Mouse (Mus musculus) cerebellum, adult 8-10 months (tissue): ENCODE results near the gene Sipa1l3.
A peak's percentile ranks its signal among the peaks of the same experiment; 100 is the strongest.

Experiments
- DNase-seq: peaks from one replicate; pipeline ENCODE4 v3.0.0; 2022

The Sipa1l3 gene

DNA sequence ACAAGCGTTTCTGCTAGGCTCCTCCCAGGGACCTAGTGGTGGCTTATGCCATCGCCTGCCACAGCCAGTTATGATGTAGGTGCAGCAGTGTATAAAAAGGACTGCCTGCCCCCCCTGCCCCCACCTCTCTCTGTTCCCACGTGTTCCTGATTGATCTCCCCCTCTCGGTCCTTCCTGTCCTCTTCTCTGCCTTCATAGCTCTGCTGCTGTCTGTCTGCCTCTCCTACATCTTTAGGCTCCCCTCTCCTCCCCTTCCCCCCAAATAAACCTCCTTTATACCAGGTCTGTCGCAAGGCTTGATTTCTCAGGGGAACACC lies 150.5 kb downstream of the Sipa1l3 start:
- DNase-seq: no peak

DNA sequence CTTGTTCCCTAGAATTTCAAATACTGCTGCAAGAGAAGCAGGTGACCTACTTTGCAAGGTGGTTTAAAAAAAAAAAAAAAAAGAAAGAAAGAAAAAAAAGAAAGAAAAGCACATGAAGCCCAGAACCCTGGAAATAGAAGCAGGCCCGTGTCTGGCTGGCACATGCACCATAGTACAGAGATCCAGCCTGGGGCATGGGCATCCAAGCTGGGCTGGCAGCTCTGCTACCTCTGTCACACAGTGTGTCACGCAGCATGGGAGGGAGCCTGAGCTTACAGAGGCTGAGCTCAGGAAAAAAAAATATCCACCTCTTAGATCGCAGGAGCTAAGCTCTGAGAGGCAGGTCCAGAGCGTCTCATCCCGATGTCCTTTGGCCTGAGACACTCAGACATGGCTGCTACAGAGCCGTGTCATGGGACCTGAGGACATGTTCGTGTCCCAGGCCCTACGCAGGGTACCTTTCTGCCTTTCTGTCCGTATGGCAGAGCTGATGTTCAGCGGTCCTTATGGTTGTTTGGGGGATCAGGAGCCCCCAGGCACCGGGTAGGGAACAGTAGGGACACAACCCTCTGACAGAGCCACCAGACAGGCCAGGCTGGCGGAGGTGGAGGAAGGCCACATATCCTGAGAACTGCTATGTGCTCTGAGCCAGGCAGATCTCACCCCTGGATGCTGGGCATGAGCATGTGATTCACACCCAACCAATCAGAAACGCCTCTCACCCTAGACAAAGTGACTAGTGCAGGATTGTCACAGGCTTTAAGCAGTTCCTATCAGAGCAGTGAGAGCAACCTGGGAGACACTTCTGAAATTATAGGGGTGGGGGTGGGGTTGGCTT lies 151.1 kb downstream of the Sipa1l3 start:
- DNase-seq: no peak

DNA sequence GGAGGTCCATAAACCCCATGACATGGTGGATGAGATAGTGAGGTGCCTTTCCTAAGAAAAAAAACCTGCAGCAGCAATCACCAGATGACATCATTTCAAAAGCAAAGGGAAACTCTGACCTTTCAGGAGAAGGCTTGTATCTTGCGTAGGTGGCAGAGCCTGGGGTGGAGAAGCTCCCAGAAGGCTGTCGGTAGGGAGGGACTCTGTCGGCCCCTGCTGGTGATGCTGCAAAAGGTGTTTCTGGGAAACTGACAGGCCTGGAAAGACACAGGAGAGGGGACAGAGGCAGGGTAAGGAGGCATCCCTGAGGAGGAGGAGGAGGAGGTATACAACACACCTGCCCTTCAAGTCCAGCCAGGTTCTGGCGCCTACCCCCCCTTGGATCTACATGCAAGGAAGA lies 154.4 kb downstream of the Sipa1l3 start:
- DNase-seq: peak; percentile 67

DNA sequence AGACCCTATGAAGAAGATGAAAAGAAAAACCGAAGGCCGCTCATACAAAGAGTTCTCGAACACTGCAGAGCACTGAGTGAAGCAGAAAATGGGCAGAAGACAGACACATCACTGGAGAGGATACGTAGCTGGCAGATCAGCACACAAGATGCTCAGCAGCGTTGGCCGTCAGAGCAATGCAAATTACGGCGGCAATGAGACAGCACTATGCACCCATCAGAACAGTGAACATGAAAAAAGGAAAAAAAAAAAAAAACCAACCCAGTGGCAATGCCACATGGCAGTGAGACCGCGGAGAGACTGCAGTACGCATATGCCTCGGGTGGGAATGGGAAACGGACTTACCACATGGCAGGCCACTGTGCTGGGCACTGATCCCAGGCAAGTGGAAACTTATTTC lies 156.9 kb downstream of the Sipa1l3 start:
- DNase-seq: no peak

DNA sequence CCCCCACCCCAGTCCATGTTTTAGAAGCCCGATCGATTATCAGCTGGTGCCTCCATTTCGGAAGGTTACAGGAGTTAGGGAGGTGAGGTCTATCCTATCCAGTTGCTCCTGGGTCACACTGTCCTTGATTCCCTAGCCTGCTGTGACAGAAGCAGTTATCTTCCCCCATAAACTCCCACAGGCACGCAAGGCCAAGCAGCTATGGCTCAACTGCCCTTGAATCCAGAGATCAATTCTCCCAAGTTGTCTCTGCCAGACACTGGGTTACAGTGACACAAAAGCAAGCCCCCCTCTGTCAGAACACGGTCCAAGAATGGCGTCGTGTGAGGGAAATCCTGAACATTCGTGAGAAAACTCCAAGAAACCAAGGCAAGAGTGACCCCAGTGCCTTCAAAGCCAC lies 163.0 kb downstream of the Sipa1l3 start:
- no peak for DNase-seq

DNA sequence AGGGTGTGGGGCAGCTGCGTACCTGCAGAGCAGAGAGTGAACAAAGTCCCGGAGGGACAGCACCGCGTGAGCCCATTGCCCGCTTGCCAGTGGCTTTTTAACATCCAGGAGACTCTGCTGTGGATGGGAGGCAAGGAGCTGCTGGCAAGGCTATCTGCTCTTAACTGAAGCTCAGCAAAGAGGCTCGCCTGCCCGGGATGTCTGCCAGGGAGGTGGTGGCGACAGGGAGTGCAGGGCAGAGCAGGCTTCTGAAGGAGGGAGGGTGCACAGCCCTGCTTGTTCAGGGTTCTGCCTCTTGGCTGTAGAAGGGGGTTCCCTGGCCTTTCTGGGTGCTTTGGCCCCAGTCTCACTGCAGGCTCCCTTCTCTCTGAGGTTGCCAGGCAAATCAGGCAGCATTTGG lies 164.3 kb downstream of the Sipa1l3 start:
- no peak for DNase-seq

DNA sequence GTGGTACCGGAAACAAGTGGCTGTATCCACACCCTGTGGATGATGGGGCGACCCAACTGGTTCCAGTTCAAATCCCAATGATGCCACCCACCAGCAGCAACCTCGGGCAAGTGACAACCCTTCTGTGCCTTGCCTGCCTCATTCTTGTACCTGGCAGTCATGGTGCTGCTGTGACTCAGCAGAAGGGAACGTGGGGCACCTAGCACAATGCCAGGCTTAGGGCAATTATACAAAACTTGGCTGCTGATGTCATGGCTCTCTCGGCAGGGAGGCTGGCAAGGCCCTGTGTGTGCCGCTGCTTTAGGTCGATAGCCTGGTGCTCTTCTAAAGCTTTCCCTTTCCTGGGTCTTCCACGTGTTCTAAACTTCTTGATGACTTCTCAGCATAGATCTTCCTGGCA lies 166.2 kb downstream of the Sipa1l3 start:
- no peak for DNase-seq

DNA sequence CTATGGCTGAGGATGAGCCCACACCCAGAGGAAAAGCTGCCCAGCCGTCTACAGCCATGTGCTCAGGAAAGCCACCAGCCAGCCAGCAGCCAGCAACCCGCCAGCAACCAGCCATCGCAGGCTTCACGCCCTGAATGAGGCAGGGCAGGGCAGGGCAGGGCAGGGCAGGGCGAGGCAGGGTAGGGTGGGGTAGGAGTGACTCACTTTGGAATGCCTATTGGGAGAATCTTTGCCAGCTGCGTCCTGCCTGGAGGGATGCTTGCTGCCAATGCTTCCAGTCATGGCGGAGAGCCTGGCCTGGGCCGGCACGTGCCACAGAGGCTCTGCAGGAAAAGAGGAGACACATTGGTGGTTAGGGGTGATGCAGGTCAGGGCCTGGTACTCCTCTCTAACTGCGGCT lies 168.0 kb downstream of the Sipa1l3 start:
- no peak for DNase-seq

DNA sequence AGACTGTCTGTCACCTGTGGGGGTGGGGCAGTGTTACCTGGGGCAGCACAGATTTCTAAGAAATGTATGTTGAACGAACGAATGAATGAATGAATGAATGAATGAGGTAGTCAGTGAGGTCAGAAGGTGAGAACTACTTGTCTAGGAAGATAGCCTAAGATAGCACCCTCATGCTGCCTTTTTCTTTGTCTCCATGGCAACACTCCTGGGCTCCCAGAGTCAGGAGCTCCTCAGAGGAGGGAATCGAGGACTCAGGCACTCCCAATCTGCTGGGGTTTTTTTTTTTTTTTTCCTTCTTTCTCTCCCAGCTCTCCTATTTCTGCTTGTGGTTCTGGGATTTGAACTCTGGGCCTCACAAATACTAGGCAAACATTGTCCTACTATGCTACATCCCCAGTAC lies 172.2 kb downstream of the Sipa1l3 start:
- no peak for DNase-seq

DNA sequence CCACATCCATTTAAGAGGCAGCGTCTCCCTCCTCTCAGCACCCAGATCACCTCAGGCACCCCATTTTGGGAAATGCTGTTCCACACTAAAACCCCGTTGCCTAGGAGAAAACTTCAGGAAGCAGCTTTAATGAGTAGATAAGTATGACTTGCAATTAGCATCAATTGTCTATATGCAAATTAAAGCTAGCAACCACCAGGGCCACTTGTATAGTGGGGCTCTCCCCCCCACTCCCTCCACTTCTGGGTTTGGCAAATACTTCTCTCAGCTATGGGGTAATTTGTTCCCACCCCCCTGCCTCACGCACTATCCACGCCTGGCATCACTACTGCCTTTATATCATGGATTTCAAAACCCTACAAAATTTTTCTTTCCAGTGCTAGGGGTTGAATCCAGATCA lies 172.9 kb downstream of the Sipa1l3 start:
- no peak for DNase-seq

DNA sequence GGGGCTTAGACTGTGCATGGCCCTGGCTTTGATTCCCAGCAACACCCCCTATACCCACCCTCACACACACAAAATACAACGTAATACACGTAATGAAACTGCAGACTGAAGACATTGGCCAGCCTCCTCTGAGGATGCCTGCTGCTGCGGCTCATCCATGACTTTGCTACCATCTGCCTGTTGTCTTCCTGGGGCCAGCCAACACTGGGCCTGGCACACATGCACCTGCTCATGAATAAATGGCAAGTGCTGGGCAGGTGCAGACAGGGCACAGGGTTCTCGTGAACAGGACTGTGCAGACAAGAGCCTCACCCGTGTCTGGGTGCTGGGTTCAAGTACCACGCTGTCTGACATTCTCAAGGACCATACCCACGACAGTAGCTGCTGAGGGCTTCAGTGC lies 174.7 kb downstream of the Sipa1l3 start:
- peak; percentile 43 for DNase-seq

DNA sequence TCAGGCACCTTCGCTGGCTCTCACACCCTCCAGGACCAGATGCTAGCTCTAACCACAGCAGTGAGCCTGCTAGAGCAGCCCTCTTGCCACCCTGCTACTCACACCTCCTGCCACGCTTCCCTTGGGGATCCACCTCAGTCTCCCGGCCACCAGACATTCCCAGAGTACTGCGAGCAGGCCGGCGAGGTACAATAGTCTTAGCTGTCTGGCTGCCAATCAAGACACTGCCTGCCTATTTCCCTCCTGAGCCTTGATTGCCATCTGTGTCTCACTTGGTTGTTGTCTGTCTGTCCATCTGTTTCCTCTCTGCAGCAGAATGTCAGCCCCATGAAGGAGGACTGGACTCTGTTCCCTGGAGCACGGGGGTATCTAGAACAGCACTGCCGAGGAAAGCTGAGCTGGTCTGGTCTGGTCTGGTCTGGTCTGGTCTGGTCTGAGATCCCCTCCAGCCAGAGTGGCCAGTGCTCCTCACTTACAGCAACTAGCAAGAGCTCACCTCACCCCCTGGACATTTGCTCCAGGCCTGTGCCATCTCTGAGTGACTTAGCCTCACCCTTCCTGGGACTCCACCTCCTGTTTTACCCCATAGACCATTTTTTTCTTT lies 175.8 kb downstream of the Sipa1l3 start:
- DNase-seq: peak; percentile 44

DNA sequence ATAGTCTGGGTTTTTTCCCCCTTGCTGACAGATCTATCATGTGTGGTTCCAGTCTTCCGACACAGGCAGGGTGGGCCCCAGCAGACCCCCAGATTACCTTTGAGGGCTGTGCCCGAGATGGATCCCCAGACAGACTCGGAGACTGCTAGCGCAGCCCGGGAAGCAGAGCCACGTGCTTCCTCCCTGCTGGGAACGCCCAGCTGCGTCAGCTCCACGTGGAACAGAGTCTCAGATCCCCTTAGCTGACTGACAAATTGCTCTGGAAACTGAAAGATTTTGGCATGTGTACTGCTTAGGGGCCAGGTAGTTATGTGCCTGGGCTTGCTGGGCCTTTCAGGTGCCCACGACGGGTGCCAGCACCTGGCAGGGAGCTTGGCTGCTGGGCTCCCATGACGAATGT lies 176.7 kb downstream of the Sipa1l3 start:
- DNase-seq: no peak

DNA sequence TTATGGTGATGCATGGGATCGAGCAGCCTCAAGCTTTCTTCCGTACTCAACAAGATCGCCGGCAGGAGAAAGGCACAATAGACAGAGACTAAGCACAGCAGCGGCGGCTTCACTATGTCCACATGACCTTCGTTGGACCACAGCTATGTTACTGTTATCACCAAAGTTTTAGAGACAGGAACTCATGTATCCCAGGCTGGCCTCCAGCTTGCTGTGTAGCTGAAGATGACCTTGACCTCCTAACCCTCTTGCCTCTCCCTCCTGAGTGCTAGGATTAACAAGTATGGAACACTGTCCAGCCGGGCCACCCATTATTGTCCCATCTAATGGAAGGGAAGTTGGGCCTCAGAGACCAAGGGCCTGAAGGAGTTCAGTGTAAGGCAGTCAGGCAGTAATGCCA lies 177.6 kb downstream of the Sipa1l3 start:
- no peak for DNase-seq

DNA sequence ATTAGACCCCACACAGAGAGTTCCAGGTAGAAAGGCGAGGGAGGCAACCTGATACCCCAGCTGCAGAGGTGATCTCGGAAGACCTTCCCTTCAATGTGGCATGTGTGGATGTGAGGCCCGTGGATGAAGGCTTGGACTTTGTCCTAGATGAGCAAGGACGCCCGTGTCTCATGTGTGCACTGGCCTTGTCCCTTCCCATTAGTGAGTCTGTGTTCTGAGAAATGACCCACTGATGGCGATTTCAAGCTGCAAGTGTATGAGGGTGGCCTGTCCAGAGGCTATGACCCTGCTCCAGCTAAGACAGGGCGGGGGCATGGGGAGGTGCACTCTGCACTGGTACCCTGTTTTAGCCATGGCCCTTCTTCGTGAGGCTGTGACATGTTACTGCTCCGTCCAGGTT lies 178.2 kb downstream of the Sipa1l3 start:
- no peak for DNase-seq

DNA sequence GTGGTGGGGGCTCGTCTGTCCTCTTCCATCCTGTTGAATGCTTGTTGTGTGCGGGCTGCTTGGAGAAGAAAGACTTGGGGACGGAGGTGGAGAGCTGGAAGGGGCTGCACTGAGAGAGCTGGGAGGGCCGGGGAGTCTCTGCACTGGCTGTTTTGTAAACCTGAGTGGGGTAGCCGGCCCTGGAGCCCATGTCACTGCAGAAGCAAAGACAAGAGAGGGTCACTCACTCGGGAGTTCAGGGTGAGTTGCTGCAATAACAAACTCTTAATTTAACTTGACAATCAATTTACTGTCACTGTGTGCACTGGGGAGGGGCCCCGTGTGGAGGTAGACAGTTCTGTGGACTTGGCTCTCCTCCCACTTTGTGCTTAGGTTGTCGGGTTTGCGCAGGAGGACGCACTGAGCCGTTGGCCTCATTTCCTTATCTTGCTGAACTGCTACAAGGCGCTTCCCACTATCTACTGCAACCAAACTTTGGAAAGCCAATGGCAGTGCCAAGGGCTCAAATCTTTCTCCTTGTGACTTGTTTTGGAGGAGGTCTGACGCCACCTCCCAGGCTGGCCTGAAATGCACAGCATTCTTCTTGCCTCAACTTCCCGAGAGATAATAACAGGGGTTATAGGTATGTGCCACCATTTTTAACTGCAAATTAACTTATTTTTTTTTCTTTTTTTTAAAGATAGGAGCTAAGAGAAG lies 179.3 kb downstream of the Sipa1l3 start:
- no peak for DNase-seq

DNA sequence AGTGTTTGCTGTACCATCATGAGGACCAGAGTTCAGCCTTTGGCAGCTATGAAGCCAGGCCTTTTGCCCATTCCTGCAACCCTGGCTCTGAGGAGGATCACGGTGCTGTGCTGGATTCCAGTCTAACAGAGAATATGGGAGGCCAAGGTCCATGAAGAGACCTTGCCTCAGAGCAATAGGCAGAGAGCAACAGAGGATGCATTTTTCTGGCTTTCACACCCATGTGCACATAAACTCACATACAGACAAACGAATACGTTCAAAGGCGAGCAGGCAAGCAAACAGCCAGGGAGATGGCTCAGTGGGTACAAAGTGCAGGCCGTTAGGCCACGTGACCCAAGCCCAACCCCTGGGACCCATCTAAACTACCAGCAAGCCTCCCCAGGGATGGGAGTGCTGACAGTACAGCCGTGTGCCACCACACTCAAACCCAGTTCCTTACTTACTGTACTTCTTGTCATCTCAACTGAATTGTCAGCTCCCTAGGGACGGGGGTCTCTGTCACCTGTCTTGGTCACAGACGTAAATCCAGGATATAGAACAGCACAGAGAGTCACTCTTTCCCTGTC lies 180.0 kb downstream of the Sipa1l3 start:
- no peak for DNase-seq

DNA sequence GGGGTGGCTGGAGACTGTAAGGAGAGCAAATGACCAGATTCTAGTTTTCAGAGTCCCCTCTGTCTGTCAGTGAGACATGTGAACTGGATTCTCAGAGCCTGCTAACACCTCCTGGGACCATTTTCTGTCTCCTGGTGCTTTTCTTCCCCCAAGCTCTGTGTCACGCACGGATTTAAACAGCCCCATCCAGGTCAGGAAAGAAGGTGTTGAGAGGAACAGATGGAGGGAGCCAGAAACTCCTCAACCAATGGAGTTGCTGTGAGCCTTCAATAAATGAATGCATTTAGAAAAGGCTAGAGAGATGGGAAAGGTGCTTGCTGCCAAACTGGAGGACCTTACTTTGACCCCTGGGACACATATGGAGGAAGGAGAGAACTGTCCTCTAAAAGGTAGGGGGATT lies 180.7 kb downstream of the Sipa1l3 start:
- no peak for DNase-seq

DNA sequence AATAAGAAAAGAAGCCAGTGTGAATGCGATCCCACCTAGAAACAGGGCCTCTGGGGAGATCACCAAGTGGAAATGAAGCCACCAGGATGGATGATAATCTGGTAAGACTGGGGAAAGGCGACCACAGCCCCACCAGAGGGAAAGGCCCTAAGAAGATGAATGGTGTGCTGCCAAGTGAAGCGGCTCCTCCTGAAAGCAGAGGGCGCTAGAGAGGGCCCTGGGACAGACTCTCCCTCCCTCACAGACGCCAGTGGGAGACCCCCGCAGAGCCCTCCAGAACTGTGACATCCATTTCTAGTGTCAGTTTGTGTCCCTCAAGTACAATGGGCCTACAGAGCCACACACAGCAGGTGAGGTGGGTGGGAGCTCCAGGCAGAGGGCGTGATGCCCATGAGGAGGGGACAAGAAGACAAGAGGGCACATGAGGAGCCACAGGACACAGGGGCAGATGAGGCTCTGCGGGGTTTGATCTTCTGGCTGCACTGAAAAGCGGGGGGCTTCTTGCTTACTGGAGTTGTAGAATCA lies 181.6 kb downstream of the Sipa1l3 start:
- no peak for DNase-seq

DNA sequence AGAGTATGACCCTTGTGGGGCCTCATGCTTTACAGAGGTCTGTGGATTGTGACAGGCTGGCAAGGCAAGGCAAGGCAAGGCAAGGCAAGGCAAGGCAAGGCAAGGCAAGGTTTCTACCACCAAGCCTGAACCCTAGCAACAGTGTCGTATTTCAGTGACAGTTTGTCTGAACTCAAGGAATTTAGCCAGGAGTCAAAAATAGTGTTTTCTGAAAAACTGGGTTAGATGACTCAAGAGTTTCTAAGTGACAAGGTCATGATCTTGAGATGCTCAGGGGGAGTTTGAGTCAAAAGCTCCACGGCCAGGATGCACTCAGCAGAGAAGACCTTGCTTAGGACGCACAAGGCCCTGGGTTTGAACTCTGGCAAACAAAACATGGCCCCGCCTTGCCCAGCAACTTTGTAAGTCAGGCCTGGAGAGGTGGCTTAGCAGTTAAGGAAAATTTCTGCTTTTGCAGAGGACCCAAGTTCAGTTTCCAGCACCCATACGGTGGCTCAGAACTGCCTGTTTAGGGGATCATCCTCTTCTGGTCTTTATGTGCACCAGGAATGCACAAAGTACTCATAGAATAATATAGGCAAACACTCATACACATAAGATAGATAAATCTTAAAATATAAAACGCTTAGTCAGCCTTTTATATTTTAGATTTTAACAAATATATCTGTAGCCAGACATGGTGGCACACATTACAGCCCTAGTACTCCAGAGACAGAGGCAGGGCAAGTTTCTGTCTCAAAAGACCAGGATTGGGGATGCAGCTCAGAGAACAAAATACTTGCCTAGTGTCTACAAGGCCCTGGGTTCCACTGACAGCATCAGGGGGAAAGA lies 182.4 kb downstream of the Sipa1l3 start:
- DNase-seq: no peak

DNA sequence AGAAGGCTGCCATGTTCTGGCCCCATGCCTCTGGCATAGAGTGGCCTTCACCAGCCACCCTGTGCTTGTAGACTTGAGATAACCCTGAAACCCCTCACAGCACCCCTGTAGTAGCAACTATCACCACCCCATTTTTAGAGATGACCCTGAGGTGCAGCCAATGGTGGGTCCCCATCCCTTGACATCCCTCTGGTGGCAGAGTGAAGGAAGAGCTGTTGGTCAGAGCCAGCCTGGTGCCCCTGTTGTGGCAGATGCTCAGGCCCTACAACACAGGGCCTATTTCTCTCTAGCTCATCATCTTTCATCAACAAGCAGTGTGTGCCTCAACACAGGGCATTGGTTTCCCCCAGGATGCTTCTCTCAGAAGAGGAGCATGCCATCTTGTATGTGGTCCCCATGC lies 183.2 kb downstream of the Sipa1l3 start:
- no peak for DNase-seq

DNA sequence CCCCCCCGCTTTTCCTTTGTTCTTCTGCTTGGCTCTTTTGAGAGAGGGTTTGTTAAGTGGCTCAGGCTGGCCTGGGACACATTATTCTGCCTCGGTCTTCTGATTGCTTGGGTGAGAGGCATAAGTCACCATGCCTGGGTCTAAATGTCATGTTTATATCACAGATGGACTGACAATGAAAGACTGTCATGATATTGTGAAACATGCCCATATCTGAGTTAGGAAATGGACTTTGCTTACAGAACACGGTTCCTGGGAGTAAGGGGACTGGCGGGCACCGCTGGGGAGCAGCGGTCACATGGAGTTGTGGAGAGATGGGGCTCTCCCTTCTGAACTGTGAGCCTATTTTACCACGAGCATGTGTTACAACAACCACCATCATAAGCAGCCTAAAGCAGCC lies 184.3 kb downstream of the Sipa1l3 start:
- DNase-seq: no peak

DNA sequence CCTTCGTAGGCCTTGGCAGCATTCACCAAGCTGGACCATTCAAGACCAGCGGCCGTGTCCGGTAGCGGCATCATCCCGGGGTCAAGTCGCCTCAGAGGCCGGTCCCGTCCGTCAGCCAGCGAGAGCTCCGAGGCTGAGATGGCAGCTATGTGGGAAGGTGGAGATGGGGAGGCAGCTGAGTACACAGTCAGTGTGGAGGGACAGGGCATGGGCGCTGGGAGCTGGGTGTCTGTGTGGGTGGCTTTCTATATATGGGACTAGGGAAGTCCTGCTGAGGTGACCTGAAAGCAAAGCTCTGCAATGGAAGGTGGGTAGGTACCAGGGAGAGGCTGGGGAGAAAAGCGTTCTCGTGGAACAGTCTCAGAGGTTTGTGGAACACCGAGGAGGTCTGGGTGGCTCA lies 189.5 kb downstream of the Sipa1l3 start:
- DNase-seq: no peak
